Mouse (Mus musculus): ENCODE data around the gene Tpbgl. TPM values are rescaled to one million over a fixed set of nuclear protein-coding genes. Genes with fewer than 3 reads are reported as not detected.

The Tpbgl gene
- total and polyA plus RNA-seq, 2 experiments from 2014 or later: 2.3 to 7.9 TPM

GRCm38 (mm10) chr7:99582306-99582705, 44.6 kb downstream of the Tpbgl start:
- Histone ChIP-seq H3K9ac (replicated peaks; ENCODE audit: low read length) (no peak overlapping the region), H3K27ac (no peak overlapping the region), H3K4me1 (ENCODE audit: insufficient read depth, low read length) (0 out of 2 replicates have a peak, but pooled peaks cover 10% of the 10 kb centered on the region), H3K9me3 (ENCODE audit: low read length) (no peaks in the 10 kb centered on the region), H3K27me3 (ENCODE audit: insufficient read depth, low read length) (no peaks in the 10 kb centered on the region), H3K4me2 (ENCODE audit: low read depth, low read length) (no peak overlapping the region), H3K36me3 (ENCODE audit: insufficient read depth, low read length) (no peaks in the 10 kb centered on the region; the same call in 1 of the 2 replicates), H3K4me3 (ENCODE audit: low read length) (no peak overlapping the region)
- DNase-seq (ENCODE audit: low spot score) (no peak), ATAC-seq (no peak)
- TF ChIP-seq CTCF (IDR thresholded peaks at IDR 0.05; ENCODE audit: low read depth): no peak
- 42% methylated on average over 7 of the region's 7 CpGs for WGBS

- WGBS: 55% methylated on average over 6 of the region's 6 CpGs
- no peak overlapping the region for H3K27ac ChIP-seq
- no peaks in the 10 kb centered on the region; the same call in 1 of the 2 replicates for H3K36me3 ChIP-seq (ENCODE audit: insufficient read depth, low read length)
- no peak for ATAC-seq
- H3K4me2 ChIP-seq (ENCODE audit: low read depth, low read length): peak overlapping the region; percentile 26; the same call in 1 of the 2 replicates
- no peak overlapping the region for H3K4me3 ChIP-seq (ENCODE audit: low read length)
- H3K27me3 ChIP-seq (ENCODE audit: insufficient read depth, low read length): no peaks in the 10 kb centered on the region
- H3K9me3 ChIP-seq (ENCODE audit: low read length): no peaks in the 10 kb centered on the region
- 0 out of 2 replicates have a peak, but pooled peaks cover 10% of the 10 kb centered on the region for H3K4me1 ChIP-seq (ENCODE audit: insufficient read depth, low read length)
- no peak for DNase-seq (ENCODE audit: low spot score)
- H3K9ac ChIP-seq (replicated peaks; ENCODE audit: low read length): no peak overlapping the region
- TF ChIP-seq CTCF (IDR thresholded peaks at IDR 0.05; ENCODE audit: low read depth): no peak
Measured at GRCm38 (mm10) chr7:99580247-99580646, 46.7 kb downstream of the Tpbgl start.

GRCm38 (mm10) chr7:99579491-99580190, 47.3 kb downstream of the Tpbgl start:
- 12% methylated on average over 16 of the region's 16 CpGs for WGBS
- H3K27me3 ChIP-seq (ENCODE audit: insufficient read depth, low read length): no peaks in the 10 kb centered on the region
- no peak overlapping the region for H3K4me3 ChIP-seq (ENCODE audit: low read length)
- peak; percentile 64 for DNase-seq (ENCODE audit: low spot score)
- H3K9me3 ChIP-seq (ENCODE audit: low read length): no peaks in the 10 kb centered on the region
- H3K4me1 ChIP-seq (ENCODE audit: insufficient read depth, low read length): 0 out of 2 replicates have a peak, but pooled peaks cover 10% of the 10 kb centered on the region
- peak overlapping the region; percentile 26 for H3K4me2 ChIP-seq (ENCODE audit: low read depth, low read length)
- no peak overlapping the region for H3K9ac ChIP-seq (replicated peaks; ENCODE audit: low read length)
- no peak for TF ChIP-seq CTCF (IDR thresholded peaks at IDR 0.05; ENCODE audit: low read depth)
- ATAC-seq: peak; percentile 54
- no peaks in the 10 kb centered on the region; the same call in 1 of the 2 replicates for H3K36me3 ChIP-seq (ENCODE audit: insufficient read depth, low read length)
- H3K27ac ChIP-seq: peak overlapping the region; percentile 52; the same call in 1 of the 2 replicates

- no peak overlapping the region for H3K27ac ChIP-seq
- WGBS: 72% methylated on average over 3 of the region's 3 CpGs
- H3K4me2 ChIP-seq (ENCODE audit: low read depth, low read length): no peak overlapping the region
- no peak for TF ChIP-seq CTCF (IDR thresholded peaks at IDR 0.05; ENCODE audit: low read depth)
- no peaks in the 10 kb centered on the region for H3K9me3 ChIP-seq (ENCODE audit: low read length)
- 0 out of 2 replicates have a peak, but pooled peaks cover 10% of the 10 kb centered on the region for H3K4me1 ChIP-seq (ENCODE audit: insufficient read depth, low read length)
- H3K4me3 ChIP-seq (ENCODE audit: low read length): no peak overlapping the region
- no peaks in the 10 kb centered on the region for H3K27me3 ChIP-seq (ENCODE audit: insufficient read depth, low read length)
- ATAC-seq: no peak
- no peaks in the 10 kb centered on the region for H3K36me3 ChIP-seq (ENCODE audit: insufficient read depth, low read length)
- no peak overlapping the region for H3K9ac ChIP-seq (replicated peaks; ENCODE audit: low read length)
- DNase-seq (ENCODE audit: low spot score): no peak
Measured at GRCm38 (mm10) chr7:99578246-99578645, 48.7 kb downstream of the Tpbgl start.

Other genes starting within 250 kb of the Tpbgl start
- gene Gdpd5, start 245.7 kb downstream of the Tpbgl start, total RNA-seq (2014; rRNA removed): 40.5 and 47.6 TPM in 2 replicates
- 26.7 and 26.8 TPM in 2 replicates for gene Gdpd5, start 245.7 kb downstream of the Tpbgl start, polyA plus RNA-seq (2015; fragmentation: Nextera tagmentation; extraction: Ambion mirVana)
- gene Klhl35, start 161.1 kb downstream of the Tpbgl start, total RNA-seq (2014; rRNA removed): 2.3 and 3.3 TPM in 2 replicates
- 2.3 TPM in 2 replicates for gene Klhl35, start 161.1 kb downstream of the Tpbgl start, polyA plus RNA-seq (2015; fragmentation: Nextera tagmentation; extraction: Ambion mirVana)
- 526 and 754 TPM in 2 replicates for gene Rps3, start 143.4 kb downstream of the Tpbgl start, total RNA-seq (2014; rRNA removed)
- 456 and 459 TPM in 2 replicates for gene Rps3, start 143.4 kb downstream of the Tpbgl start, polyA plus RNA-seq (2015; fragmentation: Nextera tagmentation; extraction: Ambion mirVana)
- 106 and 113 TPM in 2 replicates for gene Arrb1, start 91.6 kb downstream of the Tpbgl start, total RNA-seq (2014; rRNA removed)
- 13.5 and 13.7 TPM in 2 replicates for gene Arrb1, start 91.6 kb downstream of the Tpbgl start, polyA plus RNA-seq (2015; fragmentation: Nextera tagmentation; extraction: Ambion mirVana)
- gene Slco2b1, start 84.2 kb upstream of the Tpbgl start, total RNA-seq (2014; rRNA removed): 14.3 and 16.5 TPM in 2 replicates
- 6.8 and 7.0 TPM in 2 replicates for gene Slco2b1, start 84.2 kb upstream of the Tpbgl start, polyA plus RNA-seq (2015; fragmentation: Nextera tagmentation; extraction: Ambion mirVana)
- not detected in 2 replicates for gene Olfr520, start 103.2 kb upstream of the Tpbgl start, total RNA-seq (2014; rRNA removed)
- gene Olfr520, start 103.2 kb upstream of the Tpbgl start, polyA plus RNA-seq (2015; fragmentation: Nextera tagmentation; extraction: Ambion mirVana): not detected in 2 replicates
- gene Olfr521, start 136.4 kb upstream of the Tpbgl start, total RNA-seq (2014; rRNA removed): not detected in 2 replicates
- not detected in 2 replicates for gene Olfr521, start 136.4 kb upstream of the Tpbgl start, polyA plus RNA-seq (2015; fragmentation: Nextera tagmentation; extraction: Ambion mirVana)
- gene Neu3, start 201.3 kb upstream of the Tpbgl start, total RNA-seq (2014; rRNA removed): 1.3 and 2.1 TPM in 2 replicates
- 1.6 and 2.1 TPM in 2 replicates for gene Neu3, start 201.3 kb upstream of the Tpbgl start, polyA plus RNA-seq (2015; fragmentation: Nextera tagmentation; extraction: Ambion mirVana)
- gene Xrra1, start 232.0 kb upstream of the Tpbgl start, total RNA-seq (2014; rRNA removed): 1.7 and 2.6 TPM in 2 replicates
- gene Xrra1, start 232.0 kb upstream of the Tpbgl start, polyA plus RNA-seq (2015; fragmentation: Nextera tagmentation; extraction: Ambion mirVana): 1.0 and 1.3 TPM in 2 replicates
- gene Spcs2, start 236.4 kb upstream of the Tpbgl start, total RNA-seq (2014; rRNA removed): 94.2 and 111 TPM in 2 replicates
- 258 and 293 TPM in 2 replicates for gene Spcs2, start 236.4 kb upstream of the Tpbgl start, polyA plus RNA-seq (2015; fragmentation: Nextera tagmentation; extraction: Ambion mirVana)